Mouse (Mus musculus) MEL-GATA-1-ER (cell line): Measurements from ENCODE around the gene 1700008O03Rik.

Experiments used
- DNase-seq: peaks from one replicate; pipeline ENCODE4 v3.0.0-alpha.2; 2012; ENCODE audit warnings: low read depth; ENCODE audit errors: extremely low read depth

The 1700008O03Rik gene

DNA sequence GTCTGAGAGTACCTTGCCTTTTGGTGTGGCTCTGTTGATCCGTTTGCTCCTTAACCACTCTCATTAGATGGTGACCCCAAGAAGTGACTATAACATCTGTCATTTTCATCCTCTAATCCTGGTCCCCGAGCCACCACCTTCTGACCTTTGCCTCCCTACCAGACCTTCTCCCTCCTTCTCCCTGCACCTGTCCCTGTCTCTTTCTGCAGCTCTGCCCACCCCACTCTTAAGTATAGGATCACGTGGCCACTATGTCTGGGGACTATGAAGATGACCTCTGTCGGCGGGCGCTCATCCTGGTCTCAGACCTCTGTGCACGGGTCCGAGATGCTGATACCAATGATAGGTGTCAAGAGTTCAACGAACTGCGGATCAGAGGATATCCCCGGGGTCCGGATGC, at the start of gene 1700008O03Rik:
TSS of gene 1700008O03Rik (minus strand) at position 101 of the 400 bp plus-strand sequence.
- no peak for DNase-seq

DNA sequence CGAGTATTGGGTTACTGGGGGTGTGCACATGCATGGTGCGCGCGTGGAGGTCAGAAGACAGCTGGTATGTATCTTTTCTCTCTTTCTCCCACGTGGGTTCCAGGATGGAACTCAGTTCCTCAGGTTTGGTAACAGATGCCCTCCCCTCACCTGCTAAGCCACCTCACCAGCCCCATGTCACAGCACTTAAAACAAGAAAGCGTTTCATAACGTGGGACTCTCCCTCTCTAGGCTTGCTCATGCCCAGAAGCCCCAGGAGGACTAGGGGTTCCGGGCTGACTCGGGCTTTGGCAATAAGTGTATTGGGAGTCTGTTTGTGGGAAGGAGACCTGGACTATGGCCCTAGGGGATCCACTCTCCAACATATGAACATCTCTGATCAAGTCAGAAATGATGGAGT, 48.5 kb upstream of the 1700008O03Rik start:
- DNase-seq: no peak

DNA sequence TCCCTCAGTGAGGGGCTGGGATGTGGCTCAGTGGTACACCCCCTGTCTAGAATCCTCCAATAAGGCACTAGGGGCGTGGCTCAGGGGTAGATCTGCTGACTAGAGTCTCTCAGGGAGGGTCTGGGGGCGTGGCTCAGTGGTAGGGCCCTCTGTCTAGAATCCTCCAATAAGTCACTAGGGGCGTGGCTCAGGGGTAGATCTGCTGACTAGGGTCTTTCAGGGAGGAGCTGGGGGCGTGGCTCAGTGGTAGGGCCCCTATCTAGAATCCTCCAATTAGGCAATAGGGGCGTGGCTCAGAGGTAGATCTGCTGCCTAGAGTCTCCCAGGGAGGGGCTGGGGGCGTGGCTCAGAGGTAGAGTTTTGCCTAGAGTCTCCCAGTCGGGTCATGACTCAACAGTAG, 47.8 kb upstream of the 1700008O03Rik start:
- DNase-seq: peak; percentile 98

DNA sequence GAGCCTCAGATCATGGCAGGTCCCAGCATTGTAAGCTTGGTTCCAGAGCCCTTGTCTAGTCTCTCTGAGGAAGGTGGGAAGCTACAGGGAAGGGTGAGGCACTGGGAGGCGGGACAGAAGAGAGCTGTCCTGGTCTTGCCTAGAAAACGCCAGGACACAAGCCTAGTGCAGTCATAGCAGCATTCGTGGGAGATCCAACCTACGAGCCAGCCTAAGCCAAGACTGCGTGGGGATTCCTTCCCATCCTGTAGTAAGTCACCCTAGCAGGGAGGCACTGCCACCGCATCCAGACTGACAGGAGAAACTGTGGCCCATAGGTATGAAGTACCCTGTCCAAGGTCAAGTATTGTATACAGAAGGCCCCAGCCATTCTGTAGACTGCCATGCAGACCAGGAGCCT, 46.9 kb upstream of the 1700008O03Rik start:
- no peak for DNase-seq

DNA sequence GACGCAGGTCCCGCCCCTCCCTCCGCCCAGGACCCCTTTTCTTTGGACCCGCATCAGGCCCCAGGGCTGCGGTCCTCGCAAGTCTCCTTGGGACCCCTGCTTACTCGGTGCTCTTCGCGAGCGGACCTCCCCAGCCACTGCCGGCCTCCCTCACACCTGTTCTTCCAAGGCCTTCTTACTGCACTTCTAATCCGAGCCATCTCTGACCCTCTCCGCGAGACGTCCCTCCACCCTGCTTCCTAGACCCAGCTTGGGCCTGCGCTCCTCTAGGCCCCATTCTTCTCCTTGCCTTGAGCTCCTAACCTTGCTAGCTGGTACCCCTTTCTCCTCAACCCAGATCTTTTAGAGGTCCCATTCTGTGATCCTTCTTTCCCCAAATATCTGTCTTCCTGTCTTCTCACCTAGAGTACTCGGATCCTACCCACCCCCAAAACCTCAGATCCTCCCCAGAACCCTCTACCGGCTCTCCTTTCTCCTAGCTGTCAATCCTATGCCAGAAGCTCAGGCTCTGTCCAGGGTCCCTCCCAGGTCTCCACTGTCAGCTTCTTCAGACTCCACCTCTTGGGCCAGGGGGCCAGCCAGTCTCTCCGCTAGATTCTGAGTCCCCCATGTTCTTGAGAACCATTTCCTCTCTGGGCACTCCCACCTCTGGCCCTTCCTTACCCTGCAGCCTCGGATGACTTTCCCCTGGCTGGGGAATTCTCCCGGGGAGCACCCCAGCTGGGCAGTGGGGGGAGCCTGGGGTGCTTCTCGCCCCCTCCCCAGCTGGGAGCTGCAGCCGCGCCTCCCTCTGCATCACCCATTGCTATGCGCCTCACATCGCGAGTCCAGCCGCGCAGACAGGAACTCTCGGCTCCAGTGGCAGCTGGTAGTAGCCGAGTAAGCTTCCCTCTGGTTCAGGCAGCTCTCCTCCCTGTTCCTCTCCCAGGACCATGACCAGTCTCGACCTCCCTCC, 44.2 kb upstream of the 1700008O03Rik start:
- DNase-seq: no peak

DNA sequence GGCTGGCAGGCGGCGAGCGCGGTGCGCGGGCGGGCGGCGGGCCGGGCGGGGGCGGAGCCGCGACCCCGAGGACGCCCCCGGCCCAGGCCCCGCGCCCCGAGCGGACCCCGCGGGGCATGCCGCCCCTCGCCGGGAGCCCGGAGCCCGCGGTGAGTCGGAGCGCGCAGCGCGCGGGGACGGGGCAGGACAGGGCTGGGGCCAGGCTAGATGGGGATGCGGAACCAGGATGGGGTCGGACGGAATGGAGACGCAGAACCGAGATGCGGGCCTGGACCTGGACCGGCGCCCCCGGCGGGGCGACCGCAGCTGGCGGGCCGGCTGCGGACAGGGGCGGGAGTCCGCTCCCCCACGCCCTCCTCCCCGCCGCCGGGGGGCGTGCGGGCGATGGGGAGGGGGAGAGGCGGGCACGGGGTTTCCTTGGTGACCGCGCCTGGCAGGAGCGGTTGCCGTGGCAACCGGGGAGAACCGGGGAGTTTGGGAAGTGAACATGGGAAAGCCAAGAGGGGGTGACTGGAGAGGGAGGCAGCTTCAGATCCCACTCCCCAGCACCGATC, 43.4 kb upstream of the 1700008O03Rik start, which contains the start of gene Lrrc4b:
TSS of gene Lrrc4b (plus strand) at position 51 of the 554 bp plus-strand sequence.
- DNase-seq: no peak

DNA sequence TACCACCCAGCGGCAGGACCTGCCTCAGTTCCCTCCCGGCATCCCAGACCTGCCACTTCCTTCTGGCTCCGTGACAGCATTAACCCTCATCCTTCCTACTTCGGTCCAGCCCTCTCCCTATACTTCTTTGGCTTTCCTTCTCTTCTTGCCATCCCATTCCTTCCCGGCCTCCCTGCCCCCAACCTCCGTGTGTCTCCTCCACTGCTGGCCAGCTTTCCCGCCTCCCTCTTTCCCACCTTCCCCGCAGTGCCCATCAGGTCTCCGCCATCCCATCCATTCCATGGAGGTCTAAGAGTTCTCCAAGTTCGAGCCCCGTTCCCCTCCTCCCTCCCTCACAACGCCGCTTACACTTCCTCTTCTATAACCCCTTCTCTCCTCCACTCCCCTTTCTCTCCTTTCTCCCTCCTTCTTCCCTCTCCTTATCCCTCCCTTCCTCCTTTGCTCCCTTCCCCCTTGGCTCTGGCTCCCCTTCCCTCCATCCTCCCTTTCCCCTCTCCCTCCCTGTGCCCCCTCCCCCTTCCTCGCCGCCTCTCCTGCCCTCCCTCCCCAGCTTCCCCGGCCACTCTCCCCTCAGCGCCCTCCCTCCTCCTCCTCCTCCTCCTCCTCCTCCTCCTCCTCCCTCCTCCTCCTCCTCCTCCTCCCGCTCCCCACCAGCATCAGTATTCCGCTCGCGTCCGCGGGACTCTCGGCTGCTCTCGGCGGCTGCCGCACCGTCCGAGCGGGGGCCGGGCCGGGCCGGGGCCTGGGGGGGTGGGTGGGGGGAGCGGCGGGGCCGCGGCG, 42.7 kb upstream of the 1700008O03Rik start:
- no peak for DNase-seq

DNA sequence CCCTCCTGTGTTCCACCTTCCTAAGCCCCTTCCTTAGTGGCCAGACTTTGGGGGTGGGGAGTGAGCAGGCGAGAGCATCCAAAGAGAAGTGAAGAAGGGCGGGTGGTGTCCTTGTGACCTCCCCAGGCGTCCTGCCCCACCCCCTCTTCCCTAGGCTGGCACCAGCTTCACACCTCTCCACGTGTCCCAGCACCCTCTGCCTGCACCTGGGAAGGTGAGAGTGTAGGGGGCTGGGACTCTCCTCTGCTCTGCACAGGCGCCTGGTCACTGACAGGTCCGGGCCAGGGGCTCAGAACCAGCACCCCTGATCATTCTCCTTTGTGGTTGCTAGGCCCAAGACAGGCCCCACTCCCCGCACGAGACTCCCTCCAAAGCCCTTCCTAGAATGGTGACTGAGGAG, 42.0 kb upstream of the 1700008O03Rik start:
- no peak for DNase-seq

DNA sequence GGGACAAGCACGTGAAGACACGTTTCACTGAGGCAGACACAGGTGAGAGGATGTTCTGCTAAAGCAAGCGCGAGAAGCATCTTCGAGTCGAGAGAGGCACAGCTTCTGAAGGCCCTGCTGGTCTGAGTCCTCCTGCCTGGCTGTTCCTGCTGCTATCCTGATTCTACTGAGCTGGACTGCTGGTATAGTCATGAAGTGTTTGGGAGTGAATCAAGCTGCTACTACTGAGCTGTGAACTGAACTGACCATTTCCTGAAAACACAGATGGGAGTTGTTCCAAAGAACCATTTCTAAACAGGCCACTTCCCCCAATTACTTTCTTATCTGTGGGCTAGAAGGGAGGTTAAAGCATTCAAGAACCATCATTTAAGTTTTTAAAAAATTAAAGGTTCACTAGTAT, 27.7 kb upstream of the 1700008O03Rik start:
- DNase-seq: no peak

DNA sequence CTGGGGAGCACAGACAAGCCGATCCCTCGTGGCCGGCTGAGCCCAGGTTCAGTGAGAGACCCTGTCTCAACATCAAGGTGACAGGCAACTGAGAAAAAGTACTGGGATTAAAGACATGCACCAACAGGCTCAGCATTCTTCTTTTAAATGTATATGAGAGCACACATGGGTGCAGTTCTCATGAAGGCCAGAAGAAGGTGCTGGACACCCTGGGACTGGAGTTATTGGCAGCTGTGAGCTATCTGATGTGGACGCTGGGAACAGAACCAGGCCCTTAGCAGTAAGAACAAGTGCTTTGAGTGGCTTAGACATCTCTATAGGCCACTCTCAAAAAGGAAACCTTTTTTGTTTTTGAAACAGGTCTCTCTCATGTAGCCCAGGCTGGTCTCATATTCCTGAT, 25.5 kb upstream of the 1700008O03Rik start:
- DNase-seq: no peak

DNA sequence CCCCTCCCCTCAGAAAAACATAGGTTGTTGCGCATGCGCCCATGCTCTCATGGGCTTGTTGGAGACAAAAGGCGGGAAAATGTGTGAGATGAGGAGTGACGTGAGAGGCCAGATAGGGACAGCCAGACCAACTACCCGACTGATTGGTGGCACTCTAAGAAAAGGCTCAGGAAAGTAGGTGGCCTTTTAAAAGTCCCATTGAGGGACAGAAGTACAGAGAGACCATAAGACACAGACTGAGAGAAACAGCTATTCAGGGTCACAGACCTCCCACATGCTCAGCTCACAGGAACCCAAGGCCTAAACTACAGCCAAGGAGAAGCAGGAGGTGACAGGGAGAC, 20.4 kb upstream of the 1700008O03Rik start:
- DNase-seq: no peak

DNA sequence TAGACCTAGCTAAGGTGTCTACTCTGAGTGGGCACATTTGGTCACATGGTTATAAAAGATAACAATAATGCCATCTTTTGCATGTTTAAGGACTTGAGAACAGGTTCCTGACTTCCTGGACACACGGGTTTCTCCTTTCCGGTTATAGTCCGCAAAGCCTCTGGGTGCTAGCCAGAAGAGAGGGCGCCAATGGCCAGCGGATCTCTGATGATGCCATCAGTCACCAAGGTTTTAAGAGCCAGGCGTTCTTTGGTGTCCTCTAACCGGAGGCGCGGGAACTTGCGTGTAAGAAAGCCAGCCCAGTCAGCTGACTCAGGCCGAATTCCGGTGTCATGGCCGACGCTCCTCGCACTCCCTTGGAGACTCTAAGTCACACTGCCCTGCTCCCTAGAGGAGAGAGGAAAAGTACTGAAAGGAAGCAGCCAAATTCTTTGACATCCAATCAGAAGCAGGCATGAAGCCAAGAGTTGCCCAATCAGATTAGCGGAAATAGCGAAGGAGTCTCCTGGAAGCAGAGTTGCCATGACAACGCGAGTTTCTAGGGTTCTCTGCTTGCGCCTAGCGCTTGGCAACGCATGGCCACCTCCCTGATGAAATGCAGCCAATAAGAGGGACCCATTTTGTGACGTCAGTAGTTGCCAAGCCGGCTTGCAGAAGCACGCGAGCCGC, 19.9 kb upstream of the 1700008O03Rik start:
- peak; percentile 100 for DNase-seq

DNA sequence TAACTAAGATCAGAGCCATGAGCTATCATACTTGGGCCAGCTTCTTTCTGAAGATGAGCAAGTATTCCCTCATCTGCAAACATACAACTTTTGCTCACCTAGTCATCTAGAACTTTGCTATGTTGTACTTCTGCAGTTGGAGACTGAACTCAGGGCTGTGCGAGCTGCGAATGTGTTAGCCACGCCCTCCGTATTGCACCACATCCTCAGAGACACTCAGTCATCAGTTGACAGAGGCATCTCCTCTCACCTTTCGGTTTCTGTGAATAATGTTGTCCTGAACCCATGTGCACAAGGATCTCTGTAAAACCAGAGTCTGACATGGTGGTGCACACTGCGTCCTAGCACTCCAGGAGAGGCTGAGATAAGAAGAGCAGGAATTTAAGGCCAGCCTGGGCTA, 16.1 kb upstream of the 1700008O03Rik start:
- DNase-seq: no peak

DNA sequence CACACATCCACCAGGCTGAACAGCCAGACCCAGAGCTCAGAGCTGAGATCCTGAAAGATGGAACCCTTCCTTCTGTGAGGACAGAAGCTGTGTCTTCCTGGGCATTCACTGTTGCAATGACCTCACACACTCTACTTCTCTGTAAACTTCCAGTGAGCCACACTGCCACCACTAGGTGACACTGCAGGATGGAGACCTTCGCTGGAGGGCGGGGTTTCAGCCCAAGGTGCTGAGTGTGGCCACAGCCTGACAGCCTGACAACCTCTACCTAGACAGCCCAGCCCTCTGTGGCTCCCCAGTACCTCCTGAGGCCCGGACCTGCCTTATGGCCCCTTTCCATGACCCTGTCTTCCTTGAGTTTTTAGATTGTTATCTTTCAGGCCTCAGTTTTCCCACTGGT, 12.9 kb upstream of the 1700008O03Rik start:
- DNase-seq: peak; percentile 26

DNA sequence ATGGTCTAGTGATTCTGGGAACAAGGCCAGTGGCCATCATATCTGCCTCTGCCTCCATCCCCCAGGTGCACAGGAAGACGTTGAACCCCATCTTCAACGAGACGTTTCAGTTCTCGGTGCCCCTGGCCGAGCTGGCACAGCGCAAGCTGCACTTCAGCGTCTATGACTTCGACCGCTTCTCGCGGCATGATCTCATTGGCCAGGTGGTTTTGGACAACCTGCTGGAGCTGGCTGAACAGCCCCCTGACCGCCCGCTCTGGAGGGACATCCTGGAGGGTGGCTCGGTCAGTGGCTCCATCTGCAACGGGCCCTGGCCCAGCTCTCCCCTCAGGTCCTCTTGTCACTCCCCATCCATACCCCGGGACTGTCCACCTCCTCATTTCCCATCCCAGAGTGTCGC, 7.7 kb upstream of the 1700008O03Rik start:
- no peak for DNase-seq

DNA sequence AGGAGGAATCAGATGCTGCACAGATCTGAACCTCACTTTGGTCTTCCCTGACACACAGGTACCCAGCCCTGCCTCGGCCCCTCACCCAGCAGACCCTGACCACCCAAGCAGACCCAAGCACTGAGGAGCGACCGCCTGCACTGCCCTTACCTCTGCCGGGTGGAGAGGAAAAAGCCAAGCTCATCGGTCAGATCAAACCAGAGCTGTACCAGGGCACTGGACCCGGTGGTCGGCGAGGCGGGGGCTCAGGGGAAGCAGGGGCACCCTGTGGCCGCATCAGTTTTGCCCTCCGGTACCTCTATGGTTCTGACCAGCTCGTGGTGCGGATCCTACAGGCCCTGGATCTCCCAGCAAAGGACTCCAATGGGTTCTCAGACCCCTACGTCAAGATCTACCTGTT, 6.7 kb upstream of the 1700008O03Rik start:
- DNase-seq: no peak

DNA sequence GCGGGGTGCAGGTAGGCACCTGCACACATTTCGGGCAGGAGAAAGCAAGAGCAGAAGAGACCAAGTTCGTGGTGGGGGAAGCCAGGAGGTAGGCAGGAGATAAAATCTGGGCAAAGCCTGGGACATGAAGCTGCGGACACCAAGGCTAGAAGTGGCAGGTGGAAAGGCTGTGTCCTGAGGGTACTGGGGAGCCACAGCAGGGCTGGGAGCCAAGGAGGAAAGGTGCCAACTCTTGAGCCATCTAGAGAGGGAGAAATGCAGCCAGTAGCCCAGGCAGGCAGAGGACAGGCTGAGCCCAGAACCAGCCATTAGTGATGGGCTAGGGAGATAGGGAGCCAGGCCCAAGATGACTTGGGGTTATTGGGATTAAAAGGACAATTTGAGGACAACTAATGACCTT, 6.2 kb upstream of the 1700008O03Rik start:
- DNase-seq: no peak

DNA sequence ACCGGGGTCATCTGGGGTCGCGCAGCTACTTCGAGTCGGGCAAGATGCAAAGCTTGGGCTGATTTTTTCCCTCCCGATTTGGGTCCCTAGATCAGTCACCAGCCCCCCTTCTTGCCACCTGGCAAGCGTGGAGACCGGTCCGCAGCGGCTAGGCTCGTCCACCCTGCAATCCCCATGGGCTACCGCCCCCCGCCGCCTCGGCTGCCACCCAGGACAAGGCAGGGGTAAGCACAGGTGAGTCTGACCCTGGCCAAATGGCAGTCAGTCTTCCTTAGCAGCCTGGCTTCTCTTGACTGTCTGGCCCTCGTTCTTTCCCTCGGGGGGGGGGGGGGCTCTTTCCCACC, 932 bp downstream of the 1700008O03Rik start:
- DNase-seq: no peak

DNA sequence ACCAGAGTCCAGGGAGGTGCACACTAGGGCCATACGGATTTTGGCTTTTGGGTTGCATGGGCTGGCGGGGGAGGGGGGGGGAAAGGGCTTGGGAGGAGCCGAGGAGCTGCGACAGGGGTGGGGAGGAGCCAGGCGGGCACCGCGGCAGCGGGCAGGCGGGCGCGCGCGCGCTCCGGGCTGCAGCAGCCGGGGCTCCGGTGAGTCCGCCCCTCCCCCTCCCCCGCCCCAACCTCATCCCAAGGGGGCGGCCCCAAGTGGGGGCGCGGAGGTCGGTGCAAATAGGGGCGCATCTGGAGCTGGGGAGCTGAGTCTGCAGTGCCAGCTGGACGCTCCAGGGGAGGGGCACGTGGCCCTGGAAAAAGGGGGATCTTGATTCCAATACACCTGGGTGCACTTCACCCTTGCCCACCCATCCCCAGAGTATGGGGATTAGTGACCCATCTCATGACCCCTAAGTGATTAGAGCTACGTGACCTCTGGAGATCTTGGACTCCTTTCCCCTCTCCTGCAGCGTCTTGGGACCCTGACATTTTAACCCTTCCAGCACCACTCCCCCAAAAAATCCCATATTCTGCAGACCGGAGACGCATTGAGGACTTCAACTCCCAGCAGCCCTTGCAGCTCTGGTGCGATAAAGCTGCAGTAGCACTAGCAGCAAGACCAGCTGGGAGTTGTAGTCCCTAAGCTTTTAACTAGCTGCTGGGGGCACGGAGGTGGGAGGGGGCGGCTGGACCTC, 1.5 kb downstream of the 1700008O03Rik start, which contains the start of gene Syt3:
TSS of gene Syt3 (plus strand) at position 123 of the 736 bp plus-strand sequence.
- DNase-seq: peak; percentile 57

DNA sequence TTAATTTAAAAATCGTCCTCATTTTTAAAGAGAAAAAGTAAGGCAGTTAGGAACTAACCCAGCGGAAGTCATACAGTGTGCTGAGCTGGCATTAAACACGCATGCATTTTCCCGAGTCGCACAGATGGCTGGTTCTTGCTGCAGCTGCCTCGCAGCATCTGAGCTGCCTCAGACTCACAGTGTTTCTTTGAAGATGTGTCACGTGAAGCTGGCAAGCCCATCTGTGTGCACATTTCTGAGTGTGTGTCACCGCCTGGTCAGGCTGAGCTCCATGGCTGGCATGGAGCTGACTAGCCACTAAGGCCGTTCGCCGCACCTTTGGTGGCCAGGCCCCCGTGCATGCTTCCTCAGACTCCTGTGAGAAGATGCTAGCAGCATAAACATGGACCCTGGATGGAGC, 3.1 kb downstream of the 1700008O03Rik start:
- no peak for DNase-seq

DNA sequence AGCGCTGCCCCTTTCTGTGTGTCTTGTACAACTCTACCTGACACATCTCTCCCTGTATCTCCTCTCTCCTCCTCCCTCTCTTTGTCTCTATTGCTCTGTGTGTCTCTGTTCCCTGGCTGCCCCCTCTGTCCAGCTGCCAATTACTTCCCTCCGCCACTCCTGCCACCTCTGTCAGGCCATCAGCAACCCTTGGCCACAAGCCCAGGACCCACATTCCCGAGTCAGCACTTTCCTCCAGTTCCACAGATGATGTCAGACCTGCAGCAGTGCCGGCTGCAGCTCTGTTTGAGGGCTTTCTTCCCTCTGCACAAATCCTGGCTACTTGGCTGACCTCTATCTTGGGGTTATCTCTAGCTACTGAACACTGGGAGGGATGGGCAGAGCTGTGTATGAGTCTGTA, 7.3 kb downstream of the 1700008O03Rik start:
- DNase-seq: no peak
